ENCODE assay signal across 8 mouse cellular contexts in the genomic region with DNA sequence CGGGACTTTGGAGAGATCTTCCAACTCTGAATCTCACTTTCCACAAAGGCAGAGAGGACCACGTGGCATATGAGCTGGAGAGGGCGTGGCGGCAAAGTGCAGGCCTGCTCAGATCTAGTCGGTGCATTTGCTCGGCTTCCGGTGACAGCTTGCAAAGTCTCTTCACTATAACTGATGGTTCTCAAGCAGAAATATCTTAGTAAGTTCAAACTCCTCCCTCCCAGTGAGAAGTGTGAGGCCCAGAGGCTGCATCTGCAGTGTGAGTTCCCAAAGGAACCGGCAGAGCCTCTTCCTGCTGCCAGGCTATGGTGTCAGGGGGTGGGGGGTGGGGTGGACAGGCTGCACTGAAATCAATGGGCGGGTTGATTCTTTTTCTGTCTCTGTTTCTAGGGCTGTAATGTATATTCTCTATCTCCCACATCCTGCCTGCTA.
DNase-seq lines count a peak whose midpoint lies in the region; ATAC-seq and TF ChIP-seq lines count a peak whose summit lies in the region.

No protein-coding gene starts in this region.

- H3K4me3 ChIP-seq in gastrocnemius, adult 2 months = no peak overlapping the region
- no peak overlapping the region for H3K4me3 ChIP-seq in bone marrow macrophage, adult 2 months (ENCODE audit: insufficient read depth, low read length)
- no peak overlapping the region for H3K4me3 ChIP-seq in heart, embryonic 16.5 days (ENCODE audit: low read length)
- no peak overlapping the region for H3K4me3 ChIP-seq in limb, embryonic 15.5 days

- intact Hi-C loops in gastrocnemius, adult 2 months (cut with DNase I) = loop anchor here (5.0 kb wide), 1 partner anchor 193 kb away; the partner anchor contains the start of gene Usp46
- intact Hi-C loops in gastrocnemius, postnatal 36 days (cut with DNase I) = no loop called here

- peak overlapping the region; percentile 43; the same call in 1 of the 2 replicates for H3K27ac ChIP-seq in gastrocnemius, adult 2 months
- peak overlapping the region; percentile 23; the same call in 1 of the 2 replicates for H3K27ac ChIP-seq in bone marrow macrophage, adult 2 months (ENCODE audit: insufficient read depth, low read depth, low read length)
- peak overlapping the region; percentile 87 for H3K27ac ChIP-seq in heart, embryonic 16.5 days (ENCODE audit: low read length)
- H3K27ac ChIP-seq in limb, embryonic 15.5 days = peak overlapping the region; percentile 74

- DNase-seq in gastrocnemius, adult 2 months = no peak
- DNase-seq in gastrocnemius, postnatal 36 days = no peak
- DNase-seq in retina, embryonic 14.5 days (ENCODE audit: low spot score) = peak; percentile 38
- DNase-seq in layer of hippocampus, postnatal 10 days (ENCODE audit: low spot score in 2 of 2) = no peak
- DNase-seq in adrenal gland, postnatal 36 days = no peak

- 8% methylated on average over 9 of the region's 9 CpGs for WGBS in heart, embryonic 16.5 days
- 30% methylated on average over 9 of the region's 9 CpGs for WGBS in limb, embryonic 15.5 days

- peak; percentile 65 for ATAC-seq in heart, embryonic 16.5 days (replicated peaks; ENCODE audit: extremely low read depth, insufficient read depth, low FRiP score)
- peak; percentile 68 for ATAC-seq in limb, embryonic 15.5 days (ENCODE audit: insufficient number of reproducible peaks, low FRiP score, low TSS enrichment, low read depth)

- TF ChIP-seq CTCF in gastrocnemius, adult 2 months (IDR thresholded peaks at IDR 0.05) = no peak
- TF ChIP-seq CTCF in bone marrow macrophage, adult 2 months (IDR thresholded peaks at IDR 0.05; ENCODE audit: low read depth, low read length) = no peak

- peak overlapping the region; percentile 16 for H3K4me2 ChIP-seq in heart, embryonic 16.5 days (ENCODE audit: low read depth, low read length)
- H3K4me2 ChIP-seq in limb, embryonic 15.5 days = no peak overlapping the region

- peaks cover 13% of the 10 kb centered on the region for H3K4me1 ChIP-seq in bone marrow macrophage, adult 2 months (ENCODE audit: control insufficient read depth, insufficient read depth, low read length)
- H3K4me1 ChIP-seq in heart, embryonic 16.5 days (ENCODE audit: control insufficient read depth, insufficient read depth, low read length) = peaks cover 44% of the 10 kb centered on the region
- H3K4me1 ChIP-seq in limb, embryonic 15.5 days = peaks cover 26% of the 10 kb centered on the region

- no peaks in the 10 kb centered on the region for H3K9me3 ChIP-seq in heart, embryonic 16.5 days (replicated peaks; ENCODE audit: control insufficient read depth, low read length)
- no peaks in the 10 kb centered on the region for H3K9me3 ChIP-seq in limb, embryonic 15.5 days

- H3K27me3 ChIP-seq in heart, embryonic 16.5 days (ENCODE audit: control insufficient read depth, insufficient read depth, low read length) = no peaks in the 10 kb centered on the region
- no peaks in the 10 kb centered on the region for H3K27me3 ChIP-seq in limb, embryonic 15.5 days

- peak overlapping the region; percentile 63 for H3K9ac ChIP-seq in heart, embryonic 16.5 days (ENCODE audit: low read length)
- H3K9ac ChIP-seq in limb, embryonic 15.5 days = no peak overlapping the region

- TF ChIP-seq POLR2A in bone marrow macrophage, adult 2 months (IDR thresholded peaks at IDR 0.05; ENCODE audit: borderline replicate concordance, low read depth, low read length) = no peak

- no peaks in the 10 kb centered on the region for H3K36me3 ChIP-seq in heart, embryonic 16.5 days (ENCODE audit: control insufficient read depth, insufficient read depth)
- no peaks in the 10 kb centered on the region for H3K36me3 ChIP-seq in limb, embryonic 15.5 days

Comparison
In these comparisons a context has a peak if more than half of its experiments do, and no peak if none do; other contexts are left out.
1. H3K27ac ChIP-seq: peak in every context shown above with its lines; median percentile 87 in heart, embryonic 16.5 days; 74 in limb, embryonic 15.5 days; 43 in gastrocnemius, adult 2 months; 23 in bone marrow macrophage, adult 2 months.